Mouse (Mus musculus) adrenal gland, postnatal 10 days (tissue): ENCODE data around the gene Btbd9. TPM values are rescaled to one million over a fixed set of nuclear protein-coding genes. Genes with fewer than 3 reads are reported as not detected.
"Not testable (repeated sequence)": the region's sequence is repeated elsewhere in the genome, so short reads cannot be mapped to it uniquely, and the experiment has no call there.

Source experiments
- DNase-seq: peaks from one replicate; pipeline ENCODE4 v3.0.0; 2021; ENCODE audit warnings: mixed read lengths
- long read RNA-seq, 2 experiments: library from polyadenylated mRNA; stranded (forward); transcript quantifications; one replicate each; pipeline ENCODE4 v2.0.0; 2021
- total RNA-seq, 2 experiments: library from RNA; stranded (reverse); gene quantifications; 2 replicates each; pipeline ENCODE4 v1.2.3; 2021

The Btbd9 gene
- total RNA-seq, result 10 to 100 TPM; 25.3 to 34.6 TPM
- long read RNA-seq, experiment 1, full-length matches to known transcripts, result 26 of 38 reads
- long read RNA-seq, experiment 1, partial matches to known transcripts, result 4 of 38 reads
- long read RNA-seq, experiment 1, other reads (novel, unspliced or antisense), result 8 of 38 reads
- long read RNA-seq, experiment 2, full-length matches to known transcripts, result 10 of 16 reads
- long read RNA-seq, experiment 2, partial matches to known transcripts, result 3 of 16 reads
- long read RNA-seq, experiment 2, other reads (novel, unspliced or antisense), result 3 of 16 reads

- peak; percentile 96 for DNase-seq
These were observed at the start of gene Btbd9 for GRCm38 (mm10) chr17:30575941-30576773. Gene Btbd9 (minus strand): TSS chr17:30576488.

GRCm38 (mm10) chr17:30624132-30624531 is 47.8 kb upstream of the Btbd9 start, which contains the start of gene Dnah8:
Gene Dnah8 (plus strand): TSS chr17:30624354.
- not testable (repeated sequence) for DNase-seq

- no peak for DNase-seq
These were observed 46.9 kb upstream of the Btbd9 start for GRCm38 (mm10) chr17:30623200-30623599.

- DNase-seq, result no peak
These were observed 45.2 kb upstream of the Btbd9 start for GRCm38 (mm10) chr17:30621450-30621849.

- no peak for DNase-seq
These were observed 44.3 kb upstream of the Btbd9 start for GRCm38 (mm10) chr17:30620548-30620947.

- DNase-seq, result no peak
These were observed 42.9 kb upstream of the Btbd9 start for GRCm38 (mm10) chr17:30619153-30619552.

- no peak for DNase-seq
These were observed 42.0 kb upstream of the Btbd9 start for GRCm38 (mm10) chr17:30618136-30618891.

GRCm38 (mm10) chr17:30616203-30616602 is 39.9 kb upstream of the Btbd9 start:
- no peak for DNase-seq

GRCm38 (mm10) chr17:30613350-30613749 is 37.1 kb upstream of the Btbd9 start:
- DNase-seq, result no peak

GRCm38 (mm10) chr17:30612075-30612859 is 36.0 kb upstream of the Btbd9 start:
- DNase-seq, result peak; percentile 100

GRCm38 (mm10) chr17:30611221-30612074 is 35.2 kb upstream of the Btbd9 start:
- no peak for DNase-seq

GRCm38 (mm10) chr17:30610739-30611138 is 34.5 kb upstream of the Btbd9 start:
- DNase-seq, result no peak

GRCm38 (mm10) chr17:30609980-30610307 is 33.7 kb upstream of the Btbd9 start:
- DNase-seq, result no peak

GRCm38 (mm10) chr17:30609305-30609979 is 33.2 kb upstream of the Btbd9 start:
- no peak for DNase-seq

GRCm38 (mm10) chr17:30607909-30608495 is 31.7 kb upstream of the Btbd9 start:
- DNase-seq, result no peak

- DNase-seq, result no peak
These were observed 31.0 kb upstream of the Btbd9 start for GRCm38 (mm10) chr17:30607330-30607729.

- DNase-seq, result no peak
These were observed 30.4 kb upstream of the Btbd9 start for GRCm38 (mm10) chr17:30606634-30607081.

GRCm38 (mm10) chr17:30606206-30606605 is 29.9 kb upstream of the Btbd9 start:
- no peak for DNase-seq

GRCm38 (mm10) chr17:30605001-30605400 is 28.7 kb upstream of the Btbd9 start:
- no peak for DNase-seq

GRCm38 (mm10) chr17:30604296-30604695 is 28.0 kb upstream of the Btbd9 start:
- DNase-seq, result no peak
